Mouse (Mus musculus) T-helper 17 cell (primary cell): Measurements from ENCODE around the gene Lpxn.

ENCODE experiments used
- in situ Hi-C, 2 experiments: fragments of 300-600 bp; cut with MboI, MseI; formaldehyde crosslinking; loops; 1 replicate in 1 of 2; 2 replicates in 1 of 2; pipeline ENCODE4 v1.15.1; 2025; ENCODE audit warnings: high pct_unique_total_duplicates in 2 of 2

Lpxn gene

DNA sequence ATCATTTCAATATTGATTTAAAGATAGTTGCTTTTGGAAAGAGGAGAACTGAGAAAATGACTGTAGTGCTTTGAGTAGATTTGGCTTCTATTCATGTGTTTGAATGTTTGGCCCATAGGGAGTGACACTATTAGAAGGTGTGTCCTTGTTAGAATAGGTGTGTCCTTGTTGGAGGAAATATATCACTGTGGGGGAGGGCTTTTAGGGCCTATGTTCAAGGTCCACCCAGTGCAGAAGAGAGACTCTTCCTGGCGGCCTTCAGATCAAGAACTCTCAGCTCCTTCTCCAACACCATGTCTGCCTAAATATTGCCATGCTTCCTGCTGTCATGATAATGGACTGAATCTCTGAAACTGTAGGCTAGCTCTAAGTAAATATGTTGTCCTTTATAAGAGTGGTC is 8.2 kb downstream of the Lpxn start:
- in situ Hi-C loops, result loop anchor here (5.0 to 10.0 kb wide), 3 partner anchors 229 to 799 kb away; no protein-coding TSS in a partner anchor

DNA sequence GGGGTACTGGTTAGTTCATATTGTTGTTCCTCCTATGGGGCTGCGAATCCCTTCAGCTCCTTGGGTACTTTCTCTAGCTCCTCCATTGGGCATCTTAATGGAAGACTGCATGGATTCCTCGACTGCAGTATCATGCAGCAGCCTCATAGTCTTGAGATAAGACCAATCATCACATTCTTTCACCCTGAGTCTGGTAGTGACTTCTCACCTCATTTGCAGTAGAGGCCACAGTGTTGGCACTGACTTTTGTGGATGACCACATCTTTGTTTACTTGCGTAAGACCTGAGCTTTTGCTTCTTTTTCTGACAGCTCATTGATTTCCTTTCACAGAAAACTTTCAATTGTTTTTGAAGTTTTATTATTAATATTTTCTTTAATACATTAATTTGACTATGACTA is 9.7 kb downstream of the Lpxn start:
- in situ Hi-C loops, result loop anchor here in 1 of 2 experiments (10.0 kb wide), 2 partner anchors 231 to 801 kb away; no protein-coding TSS in a partner anchor

DNA sequence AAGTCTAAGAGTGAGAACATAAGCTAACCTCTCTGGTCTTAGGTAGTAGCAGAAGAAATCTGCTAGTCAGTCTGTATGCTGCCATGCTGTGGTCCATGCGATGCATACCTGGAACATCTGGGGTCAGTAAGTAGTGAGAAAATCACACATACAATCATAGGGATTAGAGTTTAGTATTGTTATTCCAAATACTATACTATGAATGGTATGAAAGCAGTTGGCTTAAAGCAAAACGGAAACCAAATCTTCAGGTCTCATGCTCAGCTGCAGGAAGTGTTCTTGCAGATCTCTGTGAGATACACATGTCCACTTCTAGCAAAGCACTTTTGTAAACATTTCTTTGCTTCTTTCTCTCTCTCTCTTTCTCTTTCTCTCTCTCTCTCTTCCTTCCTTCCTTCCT is 10.2 kb downstream of the Lpxn start:
- in situ Hi-C loops, result loop anchor here in 1 of 2 experiments (10.0 kb wide), 2 partner anchors 231 to 801 kb away; no protein-coding TSS in a partner anchor

DNA sequence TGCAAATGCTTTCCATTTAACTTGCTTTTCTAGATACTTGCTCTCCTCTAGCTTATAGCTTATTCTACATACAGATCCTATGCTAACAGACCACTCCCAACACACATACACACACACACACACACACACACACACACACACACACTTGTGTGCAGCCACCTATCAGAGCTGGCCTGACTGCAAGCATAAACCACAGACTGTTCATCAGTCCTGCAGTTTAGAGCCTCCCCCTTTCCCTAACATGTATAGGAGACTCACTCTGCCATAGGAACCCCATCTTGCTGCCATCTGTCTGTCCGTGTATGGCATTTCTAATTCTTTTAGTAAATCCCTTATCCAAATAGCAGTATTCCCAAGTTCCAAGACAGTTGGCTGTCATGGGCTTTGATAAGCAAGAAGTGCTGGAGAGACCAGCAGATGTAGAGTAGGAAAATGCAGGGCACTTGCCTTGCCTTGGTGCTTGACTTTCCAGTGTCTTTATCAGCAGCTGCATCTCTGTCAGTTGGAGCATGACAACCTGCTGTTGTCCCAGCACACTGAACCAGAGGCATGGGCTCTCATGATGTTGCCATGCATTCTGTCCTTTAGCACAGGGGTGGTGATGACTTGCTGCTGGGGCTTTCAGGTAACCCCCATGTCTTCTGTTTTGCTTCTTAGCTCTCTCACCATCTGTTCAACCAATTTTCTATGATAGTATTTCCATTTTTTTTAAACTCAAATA is 16.8 kb downstream of the Lpxn start:
- in situ Hi-C loops, result loop anchor here in 1 of 2 experiments (5.0 kb wide), 1 partner anchor 41 kb away; no protein-coding TSS in a partner anchor

DNA sequence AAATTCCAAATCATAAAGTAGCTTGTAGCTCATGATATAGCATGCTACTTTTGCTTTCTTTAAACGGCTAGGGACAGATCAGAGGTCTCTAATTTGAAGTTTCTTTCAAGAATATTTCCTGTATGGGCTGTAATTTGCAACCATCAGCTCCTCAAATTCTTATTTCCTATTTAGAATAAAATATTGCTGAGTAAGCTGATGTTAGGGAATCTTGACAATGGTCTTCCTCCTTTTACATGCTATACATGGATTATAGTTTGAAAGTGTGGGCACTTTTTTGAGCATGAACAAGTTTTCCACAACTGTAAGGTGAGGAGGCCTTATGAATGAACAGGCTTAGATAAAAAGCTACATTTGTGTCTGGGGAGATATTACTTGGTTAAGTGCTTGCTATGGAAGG is 17.9 kb downstream of the Lpxn start:
- in situ Hi-C loops, result loop anchor here in 1 of 2 experiments (5.0 kb wide), 1 partner anchor 42 kb away; no protein-coding TSS in a partner anchor

DNA sequence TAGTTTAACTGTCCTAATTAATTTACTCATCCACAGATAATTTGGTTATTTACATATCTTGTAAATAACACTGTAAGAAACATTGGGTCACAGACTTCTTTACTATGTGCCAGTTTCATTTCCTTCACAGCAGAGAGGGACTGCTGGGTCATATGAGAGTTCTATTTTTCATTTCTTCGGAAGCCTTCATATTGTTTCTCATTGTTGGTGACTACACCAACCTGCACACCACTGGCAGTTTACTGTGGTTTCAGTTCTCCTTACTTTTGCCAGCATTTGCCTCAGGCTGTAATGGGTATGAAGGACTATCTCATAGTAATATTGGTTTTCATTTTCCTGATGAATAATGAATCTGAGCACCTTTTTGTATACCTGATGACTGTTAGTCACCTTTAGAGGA is 22.5 kb downstream of the Lpxn start:
- in situ Hi-C loops, result loop anchor here in 1 of 2 experiments (5.0 kb wide), 1 partner anchor 46 kb away; no protein-coding TSS in a partner anchor

DNA sequence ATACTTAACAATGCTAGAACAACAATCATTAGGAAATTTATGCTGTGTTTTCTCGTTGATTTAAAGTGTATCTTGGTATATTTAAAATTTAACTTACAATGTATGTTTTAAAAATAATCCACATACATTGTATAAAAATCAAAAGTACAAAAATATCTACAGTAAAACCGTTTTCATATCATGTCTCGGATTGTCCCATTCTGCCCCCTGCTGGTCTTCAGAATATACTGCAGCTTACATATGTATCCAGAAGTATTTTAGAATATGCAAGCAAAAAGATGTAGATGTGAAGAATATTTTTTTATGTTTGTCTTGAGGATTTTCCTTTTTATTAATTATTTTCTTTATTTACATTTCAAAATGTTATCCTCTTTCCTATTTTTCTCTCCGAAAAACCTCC is 24.4 kb downstream of the Lpxn start:
- in situ Hi-C loops, result loop anchor here in 1 of 2 experiments (10.0 kb wide), 1 partner anchor 226 kb away; the partner anchor contains the start of gene Gm4952

DNA sequence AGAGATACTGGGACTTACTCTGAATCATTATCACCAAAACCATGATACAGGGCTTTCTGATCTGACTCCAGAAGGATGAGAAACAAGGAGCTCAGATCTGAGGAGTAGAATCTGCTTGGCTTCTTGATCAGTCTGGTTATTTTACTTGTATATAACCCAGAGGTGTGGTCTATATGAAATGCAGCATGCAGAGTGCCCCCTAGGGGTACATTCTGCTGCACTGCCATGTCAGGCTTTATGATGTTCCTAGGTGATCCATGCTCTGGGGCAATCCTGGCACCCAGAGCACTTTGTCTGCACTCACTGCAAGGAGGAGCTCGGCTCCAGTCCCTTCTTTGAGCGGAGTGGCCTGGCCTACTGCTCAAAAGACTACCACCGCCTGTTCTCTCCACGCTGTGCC is 28.6 kb downstream of the Lpxn start:
- in situ Hi-C loops, result loop anchor here in 1 of 2 experiments (10.0 kb wide), 1 partner anchor 230 kb away; the partner anchor contains the start of gene Gm4952

DNA sequence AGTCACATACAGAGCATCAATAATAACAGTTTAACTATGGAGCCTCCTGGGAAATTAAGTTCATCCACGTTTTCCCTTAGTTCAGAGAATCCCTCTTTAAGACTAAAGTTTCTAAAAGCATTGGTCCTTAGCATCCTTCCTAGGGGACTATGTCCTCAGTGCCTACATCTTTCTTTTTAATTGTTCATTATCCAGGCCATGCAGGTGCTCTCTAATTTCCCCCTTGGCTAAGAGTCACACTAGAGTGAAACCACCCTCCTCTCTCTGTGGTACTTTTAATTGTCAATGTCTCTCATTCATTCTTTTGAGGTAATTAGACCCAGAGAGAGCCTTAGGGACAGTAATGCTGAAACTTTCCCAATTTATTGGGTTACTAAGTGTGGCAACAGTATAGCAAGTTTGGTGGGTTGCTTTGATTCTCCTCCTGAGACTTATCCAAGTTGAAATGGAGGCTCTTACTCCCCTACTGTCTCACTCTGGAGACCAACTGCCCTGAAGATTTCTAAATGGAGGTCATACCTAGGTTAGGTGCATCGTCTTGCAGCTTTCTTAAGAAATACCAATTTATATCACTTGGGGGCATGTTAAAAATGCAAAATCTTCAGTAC is 34.9 kb downstream of the Lpxn start:
- in situ Hi-C loops, result no loop called here

DNA sequence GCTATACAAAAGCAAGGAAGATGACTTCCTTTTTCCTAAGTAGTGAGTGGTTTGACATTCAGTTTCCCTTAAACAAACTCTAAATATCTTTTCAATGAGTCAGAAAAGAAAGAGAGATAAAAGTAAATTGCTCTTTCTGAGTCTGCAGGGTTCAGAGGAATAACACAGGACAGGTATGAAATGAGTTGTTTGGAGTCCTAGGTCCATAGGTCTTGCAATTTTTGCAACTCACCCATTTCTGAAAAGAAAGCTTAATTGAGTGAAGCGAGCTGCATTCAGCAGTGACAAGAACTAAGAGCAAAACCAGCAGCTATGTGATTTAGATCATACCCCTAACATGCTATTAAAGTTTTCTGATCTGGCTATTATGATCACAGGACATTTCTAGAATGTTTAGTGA is 35.6 kb downstream of the Lpxn start:
- in situ Hi-C loops, result no loop called here

DNA sequence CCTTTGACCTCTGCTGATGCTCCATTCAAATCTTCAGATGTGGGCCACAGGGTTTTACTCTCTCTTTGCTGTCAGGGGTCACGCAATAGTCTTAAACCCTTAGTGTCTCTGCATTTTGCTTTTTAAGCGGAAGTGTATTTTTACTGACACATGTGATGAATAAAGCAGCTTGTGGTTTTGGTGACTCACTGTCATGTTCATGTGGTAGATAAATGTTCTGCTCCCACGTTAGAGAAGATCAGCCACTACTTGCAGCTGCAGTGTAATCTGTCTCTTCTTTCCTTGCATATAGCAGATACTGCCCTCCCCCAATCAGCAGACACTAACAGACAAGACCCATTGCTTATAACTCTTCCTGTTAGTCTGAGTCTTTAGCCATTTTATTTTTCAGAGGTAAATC is 37.6 kb downstream of the Lpxn start:
- in situ Hi-C loops, result no loop called here

DNA sequence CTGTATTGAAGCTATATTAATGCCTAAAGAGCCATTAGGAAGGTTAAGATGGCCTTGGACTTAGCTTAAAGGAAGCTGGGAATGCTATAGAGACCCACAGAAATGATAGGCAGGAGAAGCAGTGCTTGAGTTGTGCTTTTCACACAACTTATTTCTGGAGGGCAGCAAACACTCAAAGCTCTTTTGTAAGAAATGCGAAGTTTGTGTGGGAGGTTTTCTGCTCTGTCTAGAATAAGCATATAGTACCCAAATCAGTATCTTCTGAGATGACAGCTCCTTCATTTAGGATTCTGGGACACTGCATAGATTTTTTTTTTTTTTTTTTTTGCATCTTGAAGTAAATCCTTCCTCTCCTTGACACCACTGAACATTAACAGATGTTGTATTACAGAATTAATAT is 42.5 kb downstream of the Lpxn start:
- in situ Hi-C loops, result no loop called here

DNA sequence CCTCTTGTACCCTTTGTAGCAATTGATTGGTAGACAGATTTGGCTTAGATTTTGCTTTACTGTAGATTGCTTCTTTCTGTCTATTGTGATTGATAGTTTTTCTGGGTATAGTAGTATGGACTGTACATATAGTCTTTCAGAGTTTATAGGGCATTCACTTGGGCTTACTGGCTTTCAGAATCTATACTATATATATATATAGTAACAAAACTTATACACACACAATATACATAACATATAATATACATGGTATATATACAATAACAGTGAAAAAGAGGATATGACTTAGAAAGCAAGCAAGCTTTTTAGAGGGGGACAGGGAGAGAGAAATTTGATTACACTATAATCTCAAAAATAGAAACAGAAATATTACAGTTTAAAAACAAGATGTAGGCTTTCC is 50.4 kb downstream of the Lpxn start, which contains the start of gene Gm5244:
Gm5244 (plus strand) TSS at position 301 of the 400 bp plus-strand sequence.
- in situ Hi-C loops, result no loop called here

DNA sequence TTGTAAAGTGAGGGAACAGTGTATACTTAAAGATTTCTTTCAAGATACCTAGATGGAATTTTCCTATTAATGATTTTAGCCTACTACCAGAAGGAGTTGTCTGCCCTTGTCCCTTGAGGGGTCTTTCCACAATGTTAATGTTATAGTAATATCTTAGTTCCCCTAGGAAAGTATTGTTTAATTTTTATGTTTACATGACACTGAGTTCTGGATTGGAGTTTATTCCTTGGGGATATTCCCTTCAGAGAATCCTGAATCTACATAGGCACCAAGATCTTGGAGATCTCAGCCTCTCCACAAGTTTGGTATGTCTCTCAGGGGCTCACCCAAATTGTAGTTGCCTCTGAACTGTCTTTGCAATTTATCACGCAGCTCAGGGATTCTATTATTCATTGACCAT is 61.0 kb downstream of the Lpxn start, which contains the start of gene Olfr1444:
Olfr1444 (plus strand) TSS at position 301 of the 400 bp plus-strand sequence.
- in situ Hi-C loops, result no loop called here
